Mouse (Mus musculus) MEL (cell line): ENCODE results near the gene Fam229a. TPM values are rescaled to one million over a fixed set of nuclear protein-coding genes. Genes with fewer than 3 reads are reported as not detected.

ENCODE experiments used
- DNase-seq: peaks from one replicate; pipeline ENCODE4 v3.0.0; 2011; ENCODE audit warnings: low read depth, low spot score
- H3K27ac ChIP-seq: 2 replicates; pipeline ENCODE4 v1.5.1; 2012; ENCODE audit warnings: low read depth, mild to moderate bottlenecking, control low read depth, low read length, moderate library complexity; ENCODE audit not compliant: control insufficient read depth
- H3K27me3 ChIP-seq, 2 experiments: fragments of 150-350 bp in 1 of 2; sonication (generic) in 1 of 2; 2 replicates each; pipeline ENCODE4 v1.6.1; 2012; ENCODE audit warnings: low read length in 2 of 2, mild to moderate bottlenecking in 2 of 2, improper control_type of control experiment in 1 of 2, moderate library complexity in 1 of 2; ENCODE audit not compliant: insufficient read depth in 2 of 2, control insufficient read depth in 1 of 2
- H3K36me3 ChIP-seq, 2 experiments: 2 replicates each; pipeline ENCODE4 v1.6.1; 2012 to 2014; ENCODE audit warnings: low read length in 2 of 2, improper control_type of control experiment in 1 of 2, inconsistent platforms in 1 of 2, mild to moderate bottlenecking in 1 of 2; ENCODE audit not compliant: insufficient read depth in 2 of 2, control insufficient read depth in 1 of 2
- H3K4me1 ChIP-seq, 2 experiments: fragments of 150-350 bp in 1 of 2; sonication (generic) in 1 of 2; 2 replicates each; pipeline ENCODE4 v1.6.1; 2012; ENCODE audit warnings: low read length in 2 of 2, improper control_type of control experiment in 1 of 2, mild to moderate bottlenecking in 1 of 2; ENCODE audit not compliant: insufficient read depth in 2 of 2, control insufficient read depth in 1 of 2
- H3K4me3 ChIP-seq, 2 experiments: fragments of 150-350 bp in 1 of 2; sonication (generic) in 1 of 2; 2 replicates each; pipeline ENCODE4 v1.5.1; 2012; ENCODE audit warnings: low read depth in 2 of 2, low read length in 2 of 2, mild to moderate bottlenecking in 2 of 2, moderate library complexity in 2 of 2, control low read depth in 1 of 2, improper control_type of control experiment in 1 of 2; ENCODE audit not compliant: control insufficient read depth in 1 of 2, insufficient read depth in 1 of 2
- H3K79me2 ChIP-seq: 2 replicates; pipeline ENCODE4 v1.6.1; 2012; ENCODE audit warnings: mild to moderate bottlenecking, low read length, moderate library complexity; ENCODE audit not compliant: control insufficient read depth, poor library complexity, insufficient read depth
- H3K9ac ChIP-seq: 2 replicates; pipeline ENCODE4 v1.6.1; 2012; ENCODE audit warnings: low read depth, mild to moderate bottlenecking, control low read depth, low read length, moderate library complexity; ENCODE audit not compliant: control insufficient read depth, poor library complexity, severe bottlenecking
- H3K9me3 ChIP-seq: fragments of 150-350 bp; sonication (generic); replicated peaks from 2 replicates; pipeline ENCODE4 v1.6.1; 2012; ENCODE audit warnings: mild to moderate bottlenecking, low read length, improper control_type of control experiment, moderate library complexity; ENCODE audit not compliant: insufficient read depth
- BHLHE40 ChIP-seq: IDR thresholded peaks from 2 replicates; pipeline ENCODE4 v1.6.1; 2012; ENCODE audit warnings: low read depth, mild to moderate bottlenecking, inconsistent platforms, low read length, improper control_type of control experiment, borderline replicate concordance
- CHD1 ChIP-seq: IDR thresholded peaks from 2 replicates; pipeline ENCODE4 v1.6.1; 2012; ENCODE audit warnings: low read depth, mild to moderate bottlenecking, inconsistent platforms, low read length, improper control_type of control experiment
- CHD2 ChIP-seq: IDR thresholded peaks from 2 replicates; pipeline ENCODE4 v1.6.1; 2011; ENCODE audit warnings: low read length, improper control_type of control experiment
- CTCF ChIP-seq, 3 experiments: IDR thresholded peaks in 2 of 3; conservative IDR thresholded peaks in 1 of 3; 2 replicates each; pipeline ENCODE4 v1.5.1; 2011 to 2012; ENCODE audit warnings: low read length in 3 of 3, low read depth in 2 of 3, mild to moderate bottlenecking in 2 of 3, improper control_type of control experiment in 1 of 3, inconsistent platforms in 1 of 3, mixed read lengths in 1 of 3, moderate library complexity in 1 of 3; ENCODE audit not compliant: control insufficient read depth in 1 of 3, insufficient read depth in 1 of 3, poor library complexity in 1 of 3, severe bottlenecking in 1 of 3
- GATA1 ChIP-seq: IDR thresholded peaks from 2 replicates; pipeline ENCODE4 v1.6.1; 2011; ENCODE audit warnings: low read depth, low read length, improper control_type of control experiment
- MAFK ChIP-seq: IDR thresholded peaks from 2 replicates; pipeline ENCODE4 v1.6.1; 2011; ENCODE audit warnings: low read depth, mild to moderate bottlenecking, low read length, improper control_type of control experiment, borderline replicate concordance
- MAX ChIP-seq: IDR thresholded peaks from 2 replicates; pipeline ENCODE4 v1.6.1; 2011; ENCODE audit warnings: low read length, improper control_type of control experiment
- MAZ ChIP-seq: IDR thresholded peaks from 2 replicates; pipeline ENCODE4 v1.6.1; 2012; ENCODE audit warnings: low read depth, mild to moderate bottlenecking, inconsistent platforms, low read length, improper control_type of control experiment
- MEF2A ChIP-seq: IDR thresholded peaks from 2 replicates; pipeline ENCODE4 v1.6.1; 2014; ENCODE audit warnings: low read depth, mild to moderate bottlenecking, inconsistent platforms, low read length, improper control_type of control experiment; ENCODE audit not compliant: poor library complexity, insufficient replicate concordance, severe bottlenecking; ENCODE audit errors: extremely low read depth
- MYB ChIP-seq: IDR thresholded peaks from 2 replicates; pipeline ENCODE4 v1.6.1; 2011; ENCODE audit warnings: mild to moderate bottlenecking, low read depth, low read length, improper control_type of control experiment
- RAD21 ChIP-seq: IDR thresholded peaks from 2 replicates; pipeline ENCODE4 v1.6.1; 2011; ENCODE audit warnings: mild to moderate bottlenecking, low read depth, low read length, improper control_type of control experiment
- SIN3A ChIP-seq: IDR thresholded peaks from 2 replicates; pipeline ENCODE4 v1.6.1; 2012; ENCODE audit warnings: low read length, improper control_type of control experiment, inconsistent platforms
- SMC3 ChIP-seq: IDR thresholded peaks from 2 replicates; pipeline ENCODE4 v1.6.1; 2011; ENCODE audit warnings: low read depth, low read length, improper control_type of control experiment
- UBTF ChIP-seq: IDR thresholded peaks from 2 replicates; pipeline ENCODE4 v1.6.1; 2012; ENCODE audit warnings: low read depth, mild to moderate bottlenecking, inconsistent platforms, low read length, improper control_type of control experiment, moderate library complexity, borderline replicate concordance; ENCODE audit not compliant: insufficient read depth
- ZMIZ1 ChIP-seq: IDR thresholded peaks from 2 replicates; pipeline ENCODE4 v1.6.1; 2012; ENCODE audit warnings: low read depth, mild to moderate bottlenecking, inconsistent platforms, low read length, improper control_type of control experiment, moderate library complexity
- ZNF384 ChIP-seq: IDR thresholded peaks from 2 replicates; pipeline ENCODE4 v1.6.1; 2012; ENCODE audit warnings: low read depth, mild to moderate bottlenecking, inconsistent platforms, low read length, improper control_type of control experiment
- polyA plus RNA-seq, 2 experiments: library from polyadenylated mRNA; stranded (reverse) in 1 of 2; unstranded in 1 of 2; fragments of >175 nt in 1 of 2; fragments of >200 nt in 1 of 2; gene quantifications; 2 replicates each; pipeline versions ENCODE4 v1.2.1 to v1.2.4; 2012; ENCODE audit warnings: low replicate concordance in 2 of 2, low read depth in 1 of 2; ENCODE audit not compliant: insufficient read length in 2 of 2, insufficient read depth in 1 of 2, missing spikeins in 1 of 2
- total RNA-seq: library from RNA; depleted of rRNA; stranded (reverse); fragments of 300-350 nt; gene quantifications from 2 replicates; pipeline ENCODE4 v1.2.3, GENCODE M21; 2012

Gene Fam229a
- total and polyA plus RNA-seq, 3 experiments = not detected

DNA sequence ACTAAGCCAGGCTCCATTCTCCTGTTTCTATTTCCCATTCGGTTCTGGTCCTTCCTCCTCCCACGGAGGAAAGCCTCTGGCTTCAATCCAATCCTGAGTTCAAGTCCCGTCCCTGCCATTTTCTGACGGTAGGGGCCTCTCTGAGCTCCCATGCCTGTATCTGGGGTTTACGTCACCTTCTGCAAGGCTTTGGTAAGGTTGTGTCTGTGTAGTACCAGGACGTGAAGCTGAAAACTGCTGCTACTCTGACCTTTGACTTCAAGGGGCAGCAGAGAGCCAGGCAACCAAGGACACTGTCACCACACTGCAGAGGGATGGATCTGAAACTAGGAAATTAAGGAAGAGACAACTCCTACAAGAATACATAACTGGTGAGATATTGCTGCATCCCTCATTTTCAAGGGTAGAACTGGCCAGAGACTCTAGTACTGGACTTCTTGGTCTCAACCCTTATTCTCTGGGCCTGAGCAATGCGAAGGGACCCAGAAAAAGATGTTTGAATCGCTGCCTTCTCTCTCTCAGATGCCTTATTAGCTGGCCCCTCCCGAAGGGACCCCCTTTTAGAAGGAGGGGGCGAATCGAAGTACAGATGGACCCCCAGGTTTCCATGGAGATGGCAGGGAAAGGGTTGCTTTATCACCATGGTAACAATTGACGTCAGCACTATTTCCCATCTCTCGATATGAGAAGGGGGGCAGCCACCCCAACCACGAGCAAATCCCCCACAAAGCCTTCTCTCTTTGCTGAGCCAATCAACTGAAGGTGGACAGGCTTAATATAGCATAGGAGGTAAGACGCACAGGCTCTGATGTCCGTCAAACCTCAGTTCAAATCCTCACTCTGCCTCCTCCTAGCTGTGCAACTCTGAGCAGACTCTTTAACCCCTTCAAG, 4.9 kb downstream of the Fam229a start:
- TF ChIP-seq RAD21 = peak; percentile 14
- peak; percentile 2 to 16 (median 7); a peak in 2 of 6 replicates for TF ChIP-seq CTCF (IDR thresholded peaks at IDR 0.05 in 2 of 3, conservative IDR thresholded peaks at IDR 0.05 in 1 of 3; ENCODE audit: control insufficient read depth in 1 of 3, insufficient read depth in 1 of 3, low read depth in 2 of 3, low read length in 3 of 3, poor library complexity in 1 of 3, severe bottlenecking in 1 of 3)
- TF ChIP-seq UBTF = no peak
- no peak for TF ChIP-seq MYB
- TF ChIP-seq ZMIZ1 = no peak
- Histone ChIP-seq H3K4me1 (peaks cover 3 to 6% of the 10 kb centered on the region in 2 experiments; a peak in 3 of 4 replicates), H3K9me3 (no peaks in the 10 kb centered on the region), H3K36me3 (peaks cover 0 to 3% of the 10 kb centered on the region in 2 experiments; a peak in 1 of 4 replicates), H3K27ac (no peak overlapping the region), H3K4me3 (no peak overlapping the region), H3K79me2 (no peaks in the 10 kb centered on the region), H3K9ac (no peak overlapping the region), H3K27me3 (no peaks in the 10 kb centered on the region)
- DNase-seq = peak; percentile 24

DNA sequence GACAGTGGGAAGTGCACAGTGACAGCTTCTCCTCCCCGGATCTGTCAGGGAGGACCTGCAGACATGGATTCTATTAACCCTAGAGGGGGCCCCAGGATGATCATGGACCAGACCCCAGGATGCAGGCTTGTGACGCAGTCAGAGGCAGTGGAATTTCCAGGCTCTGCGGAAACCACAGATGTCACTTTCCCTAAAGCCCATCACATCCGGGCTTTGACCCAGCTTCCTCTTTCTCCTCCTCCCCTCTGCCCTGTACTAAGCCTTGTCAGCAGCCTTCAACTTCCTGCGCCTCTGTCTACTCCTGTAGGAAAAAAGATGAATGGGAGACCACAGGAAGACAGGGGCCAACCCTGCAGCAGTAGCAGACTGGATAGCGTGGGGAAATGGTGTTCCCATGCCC, 5.6 kb downstream of the Fam229a start:
- TF ChIP-seq MEF2A (no peak), UBTF (no peak), CHD2 (no peak), ZMIZ1 (no peak), CHD1 (no peak), ZNF384 (no peak), BHLHE40 (no peak), MAX (no peak), SIN3A (no peak), SMC3 (no peak), MAFK (no peak), MAZ (no peak), GATA1 (no peak)
- TF ChIP-seq, all 39 proteins: peak for 0
- no peaks in the 10 kb centered on the region for H3K27me3 ChIP-seq

More for the DNA sequence above, 5.6 kb downstream of the Fam229a start:
- Histone ChIP-seq H3K9ac (no peak overlapping the region), H3K9me3 (no peaks in the 10 kb centered on the region), H3K79me2 (no peaks in the 10 kb centered on the region), H3K4me1 (peaks cover 6% of the 10 kb centered on the region in 2 experiments), H3K36me3 (peaks cover 0 to 3% of the 10 kb centered on the region in 2 experiments; a peak in 1 of 4 replicates), H3K27ac (no peak overlapping the region), H3K4me3 (no peak overlapping the region)
- peak; percentile 52 for DNase-seq
